Mouse (Mus musculus) intestine, postnatal 0 days (tissue): Measurements from ENCODE around the gene Ptprt. TPM values are rescaled to one million over a fixed set of nuclear protein-coding genes. Genes with fewer than 3 reads are reported as not detected.

ENCODE experiments used
- ATAC-seq: fragments of 200-750 bp; cut with Nextera tagmentation; 2 replicates; pipeline ENCODE4 v1.8.0; 2017; ENCODE audit warnings: mild to moderate bottlenecking, moderate TSS enrichment, moderate library complexity
- H3K27ac ChIP-seq: fragments of 300-500 bp; sonication (generic); 2 replicates; pipeline ENCODE4 v1.5.1; 2014; ENCODE audit warnings: mild to moderate bottlenecking, low read depth, low read length, moderate library complexity
- H3K27me3 ChIP-seq: fragments of 300-500 bp; sonication (generic); replicated peaks from 2 replicates; pipeline ENCODE4 v1.6.1; 2014; ENCODE audit warnings: low read length, mixed read lengths; ENCODE audit not compliant: control insufficient read depth, insufficient read depth
- H3K36me3 ChIP-seq: fragments of 300-500 bp; sonication (generic); 2 replicates; pipeline ENCODE4 v1.6.1; 2014; ENCODE audit warnings: mild to moderate bottlenecking, moderate library complexity; ENCODE audit not compliant: control insufficient read depth, insufficient read depth
- H3K4me1 ChIP-seq: fragments of 300-500 bp; sonication (generic); replicated peaks from 2 replicates; pipeline ENCODE4 v1.6.1; 2014; ENCODE audit warnings: antibody characterized with exemption, low read length, mixed read lengths; ENCODE audit not compliant: control insufficient read depth, insufficient read depth
- H3K4me2 ChIP-seq: fragments of 300-500 bp; sonication (generic); replicated peaks from 2 replicates; pipeline ENCODE4 v1.6.1; 2014; ENCODE audit warnings: low read depth, mild to moderate bottlenecking, moderate library complexity
- H3K4me3 ChIP-seq: fragments of 300-500 bp; sonication (generic); 2 replicates; pipeline ENCODE4 v1.5.1; 2014; ENCODE audit warnings: low read depth, low read length
- H3K9ac ChIP-seq: fragments of 300-500 bp; sonication (generic); 2 replicates; pipeline ENCODE4 v1.6.1; 2014; ENCODE audit warnings: mild to moderate bottlenecking, low read depth, low read length
- H3K9me3 ChIP-seq: fragments of 300-500 bp; sonication (generic); 2 replicates; pipeline ENCODE4 v1.6.1; 2016; ENCODE audit warnings: mixed run types; ENCODE audit not compliant: control insufficient read depth
- CTCF ChIP-seq: sonication (generic); IDR thresholded peaks from 2 replicates; pipeline ENCODE4 v1.5.1; 2016; ENCODE audit warnings: low read depth, mild to moderate bottlenecking, control low read depth, antibody characterized with exemption, moderate library complexity
- WGBS: fragments of 180-500 bp; shearing (Covaris S2); extraction: QIAGEN DNeasy Blood & Tissue Kit; methylation state at CpG from one replicate; pipeline ENCODE4 v1.1.7; 2014; 5-methylcytosine and 5-hydroxymethylcytosine counted together
- polyA plus RNA-seq: library from polyadenylated mRNA; unstranded; fragments of >200 nt; fragmentation: Nextera tagmentation; extraction: Ambion mirVana; gene quantifications from 2 replicates; pipeline ENCODE4 v1.2.1, GENCODE M21; 2015

Gene Ptprt
- 0.50 and 0.59 TPM in 2 replicates for polyA plus RNA-seq

- Histone ChIP-seq H3K4me3 (peak within 1 kb of the TSS; percentile 43), H3K4me1 (no peaks in the 10 kb centered on the region), H3K9me3 (no peaks in the 10 kb centered on the region), H3K9ac (no peak within 1 kb of the TSS), H3K27me3 (peaks cover 43% of the 10 kb centered on the region), H3K36me3 (no peaks in the 10 kb centered on the region), H3K27ac (no peak within 1 kb of the TSS), H3K4me2 (peak within 1 kb of the TSS; percentile 77)
- 1% methylated on average over 49 of the region's 73 CpGs for WGBS
- no peak for TF ChIP-seq CTCF
- ATAC-seq = no peak
Measured at GRCm38 (mm10) chr2:162660941-162661386, at the start of gene Ptprt. TSS of gene Ptprt (minus strand) at chr2:162661147.

GRCm38 (mm10) chr2:162710443-162710842 lies 49.5 kb upstream of the Ptprt start:
- H3K36me3 ChIP-seq = no peaks in the 10 kb centered on the region
- no peaks in the 10 kb centered on the region for H3K9me3 ChIP-seq
- H3K27ac ChIP-seq = no peak overlapping the region
- H3K27me3 ChIP-seq = no peaks in the 10 kb centered on the region
- H3K9ac ChIP-seq = no peak overlapping the region
- ATAC-seq = 0 out of 2 replicates have a peak, but pooled peaks have one; percentile 25
- 31% methylated on average over 2 of the region's 2 CpGs for WGBS
- H3K4me1 ChIP-seq = no peaks in the 10 kb centered on the region
- H3K4me2 ChIP-seq = no peak overlapping the region
- TF ChIP-seq CTCF = no peak
- no peak overlapping the region for H3K4me3 ChIP-seq

DNA sequence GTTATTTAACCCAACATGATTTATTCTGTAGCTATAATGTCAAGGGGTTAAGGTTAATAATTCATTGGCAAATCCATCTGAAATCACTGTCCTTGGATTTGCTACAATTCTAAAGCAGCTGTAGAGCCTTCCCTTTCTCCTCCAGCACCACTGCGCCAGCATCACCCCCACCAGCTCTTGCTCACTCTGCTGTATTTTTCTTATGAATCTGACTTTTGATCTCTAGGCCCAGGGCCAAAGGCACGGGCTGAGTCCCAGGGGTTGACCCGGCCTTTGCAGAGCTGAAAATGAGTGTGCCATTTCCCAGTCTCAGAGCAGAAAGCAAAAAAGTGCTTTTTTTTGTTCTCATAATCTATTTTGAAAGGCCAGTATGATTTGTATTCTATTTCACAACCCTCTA lies 38.7 kb upstream of the Ptprt start:
- H3K9me3 ChIP-seq = no peaks in the 10 kb centered on the region
- ATAC-seq = no peak
- 74% methylated on average over 3 of the region's 3 CpGs for WGBS
- no peaks in the 10 kb centered on the region for H3K36me3 ChIP-seq
- no peaks in the 10 kb centered on the region for H3K27me3 ChIP-seq
- no peak overlapping the region for H3K9ac ChIP-seq
- TF ChIP-seq CTCF = no peak
- no peak overlapping the region for H3K4me2 ChIP-seq
- no peak overlapping the region for H3K27ac ChIP-seq
- H3K4me3 ChIP-seq = no peak overlapping the region
- no peaks in the 10 kb centered on the region for H3K4me1 ChIP-seq

GRCm38 (mm10) chr2:162699036-162699435 lies 38.1 kb upstream of the Ptprt start:
- Histone ChIP-seq H3K27me3 (no peaks in the 10 kb centered on the region), H3K9me3 (no peaks in the 10 kb centered on the region), H3K4me3 (no peak overlapping the region), H3K27ac (no peak overlapping the region), H3K4me2 (no peak overlapping the region), H3K36me3 (no peaks in the 10 kb centered on the region), H3K4me1 (no peaks in the 10 kb centered on the region), H3K9ac (no peak overlapping the region)
- ATAC-seq = no peak
- TF ChIP-seq CTCF = no peak

DNA sequence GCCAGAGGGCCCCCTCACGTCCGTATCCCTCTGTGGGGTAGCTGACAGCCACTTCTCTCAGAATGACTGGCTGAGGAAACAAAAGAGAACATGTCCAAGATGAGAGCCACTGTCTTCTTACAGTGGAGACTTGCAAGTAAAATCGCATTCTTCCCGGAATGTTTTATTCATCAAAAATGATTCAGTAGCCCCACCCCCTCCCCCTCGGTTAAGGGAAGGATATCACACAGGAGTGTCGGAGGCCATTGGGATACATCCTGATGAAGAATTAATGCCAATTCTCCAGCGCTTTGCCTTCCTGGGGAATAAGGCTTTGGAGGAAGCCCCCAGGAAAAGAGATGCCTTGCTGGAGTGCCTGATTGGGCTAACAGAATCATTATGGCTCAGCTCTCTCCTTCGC lies 37.1 kb upstream of the Ptprt start:
- Histone ChIP-seq H3K4me3 (no peak overlapping the region), H3K36me3 (no peaks in the 10 kb centered on the region), H3K4me1 (no peaks in the 10 kb centered on the region), H3K9me3 (no peaks in the 10 kb centered on the region), H3K27me3 (no peaks in the 10 kb centered on the region), H3K27ac (no peak overlapping the region), H3K9ac (no peak overlapping the region), H3K4me2 (no peak overlapping the region)
- TF ChIP-seq CTCF = no peak
- no peak for ATAC-seq
- WGBS = 69% methylated on average over 8 of the region's 8 CpGs

- no peak overlapping the region for H3K4me2 ChIP-seq
- H3K4me3 ChIP-seq = no peak overlapping the region
- H3K4me1 ChIP-seq = no peaks in the 10 kb centered on the region
- H3K9ac ChIP-seq = no peak overlapping the region
- H3K9me3 ChIP-seq = no peaks in the 10 kb centered on the region
- H3K27me3 ChIP-seq = no peaks in the 10 kb centered on the region
- ATAC-seq = no peak
- H3K27ac ChIP-seq = no peak overlapping the region
- TF ChIP-seq CTCF = no peak
- no peaks in the 10 kb centered on the region for H3K36me3 ChIP-seq
- WGBS = 61% methylated on average over 10 of the region's 10 CpGs
Measured at GRCm38 (mm10) chr2:162697151-162697550, 36.2 kb upstream of the Ptprt start.

GRCm38 (mm10) chr2:162692143-162692542 lies 31.2 kb upstream of the Ptprt start:
- H3K27me3 ChIP-seq = no peaks in the 10 kb centered on the region
- no peak overlapping the region for H3K9ac ChIP-seq
- no peak for ATAC-seq
- 71% methylated on average over 12 of the region's 12 CpGs for WGBS
- H3K9me3 ChIP-seq = no peaks in the 10 kb centered on the region
- no peaks in the 10 kb centered on the region for H3K36me3 ChIP-seq
- H3K4me1 ChIP-seq = no peaks in the 10 kb centered on the region
- H3K4me2 ChIP-seq = no peak overlapping the region
- TF ChIP-seq CTCF = no peak
- no peak overlapping the region for H3K27ac ChIP-seq
- no peak overlapping the region for H3K4me3 ChIP-seq
